Mouse (Mus musculus) testis, adult 2 months (tissue): ENCODE results near the gene Sprtn.

Experiments
- CTCF ChIP-seq: fragments of 200-500 bp; IDR thresholded peaks from 2 replicates; pipeline ENCODE4 v1.5.1; 2012; ENCODE audit warnings: low read depth, mild to moderate bottlenecking, inconsistent platforms, low read length, moderate library complexity; ENCODE audit not compliant: control insufficient read depth, insufficient read depth, insufficient replicate concordance
- POLR2A ChIP-seq: fragments of 200-500 bp; IDR thresholded peaks from 2 replicates; pipeline ENCODE4 v1.6.1; 2012; ENCODE audit warnings: low read depth, mild to moderate bottlenecking, inconsistent platforms, low read length, moderate library complexity; ENCODE audit not compliant: control insufficient read depth

GRCm38 (mm10) chr8:124932435-124932834, 34.7 kb downstream of the Sprtn start:
- TF ChIP-seq POLR2A = no peak
- no peak for TF ChIP-seq CTCF
